Mouse (Mus musculus) testis, adult 2 months (tissue): ENCODE measurements at regions not wholly inside any gene's neighbourhood (a gene's known extent, or its start where the extent isn't known, plus 50 kb on each side); places are given as distances from the start of the nearest gene placed in this dataset.

Experiments used
- CTCF ChIP-seq: fragments of 200-500 bp; IDR thresholded peaks from 2 replicates; pipeline ENCODE4 v1.5.1; 2012; ENCODE audit warnings: low read depth, mild to moderate bottlenecking, inconsistent platforms, low read length, moderate library complexity; ENCODE audit not compliant: control insufficient read depth, insufficient read depth, insufficient replicate concordance
- POLR2A ChIP-seq: fragments of 200-500 bp; IDR thresholded peaks from 2 replicates; pipeline ENCODE4 v1.6.1; 2012; ENCODE audit warnings: low read depth, mild to moderate bottlenecking, inconsistent platforms, low read length, moderate library complexity; ENCODE audit not compliant: control insufficient read depth

DNA sequence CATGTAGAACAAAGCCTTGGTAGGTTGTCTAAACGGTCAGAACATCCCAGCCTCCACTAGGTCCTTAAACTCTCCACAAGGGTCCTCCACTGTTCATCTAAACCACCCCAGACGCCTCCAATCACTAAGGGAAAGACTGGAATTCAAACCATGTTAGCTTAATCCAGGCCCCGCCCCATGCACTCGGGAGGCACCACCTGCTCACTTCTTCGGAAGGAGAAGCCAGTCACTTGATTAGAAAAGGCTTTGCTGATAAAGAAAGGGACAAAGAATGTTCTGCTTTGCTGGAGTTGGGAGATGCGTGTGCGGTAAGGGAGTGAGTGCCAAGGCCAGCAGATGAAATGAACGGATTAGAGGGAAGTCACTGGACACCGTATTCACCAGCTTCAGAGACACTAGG is 54.5 kb upstream of the Armc2 start:
- TF ChIP-seq CTCF (no peak), POLR2A (no peak)
